Mouse (Mus musculus): Measurements from ENCODE around the gene Prm1. TPM values are rescaled to one million over a fixed set of nuclear protein-coding genes. Genes with fewer than 3 reads are reported as not detected.

The Prm1 gene
- total RNA-seq, 1 experiment = not detected

GRCm38 (mm10) chr16:10781862-10782371 is 23.7 kb downstream of the Prm1 start:
- in situ Hi-C loops (cut with MboI; ENCODE audit: low sequenced_read_pairs in 2 of 2, unreplicated experiment in 2 of 2) = loop anchor here in 1 of 2 experiments (10.0 kb wide), 1 partner anchor 367 kb away; the partner anchor contains the start of gene Nubp1
- DNase-seq (ENCODE audit: low read depth, low spot score) = no peak
- Histone ChIP-seq H3K4me3 (ENCODE audit: insufficient read depth in 1 of 2, low read depth in 1 of 2, low read length in 2 of 2, poor library complexity in 1 of 2, severe bottlenecking in 1 of 2) (no peak overlapping the region), H3K27ac (ENCODE audit: insufficient read depth, low read depth, low read length, poor library complexity, severe bottlenecking) (no peak overlapping the region), H3K9me3 (ENCODE audit: control insufficient read depth, insufficient read depth, low read depth, low read length) (no peaks in the 10 kb centered on the region), H3K9ac (ENCODE audit: insufficient read depth, low read depth, low read length, poor library complexity, severe bottlenecking) (no peak overlapping the region), H3K36me3 (ENCODE audit: control insufficient read depth, insufficient read depth, low read length, poor library complexity, severe bottlenecking) (no peaks in the 10 kb centered on the region), H3K4me1 (ENCODE audit: control insufficient read depth in 2 of 2, insufficient read depth in 2 of 2, low read length in 2 of 2, poor library complexity in 1 of 2) (peaks cover 5 to 9% of the 10 kb centered on the region in 2 experiments; a peak in 2 of 4 replicates)
- TF ChIP-seq HCFC1 (IDR thresholded peaks at IDR 0.05; ENCODE audit: borderline replicate concordance, insufficient read depth, low read length) (no peak), ZNF384 (IDR thresholded peaks at IDR 0.05; ENCODE audit: low read depth, low read length) (0 out of 2 replicates have a peak, but pooled peaks have one; percentile 33)

GRCm38 (mm10) chr16:10780631-10781120 is 25.0 kb downstream of the Prm1 start:
- H3K36me3 ChIP-seq (ENCODE audit: control insufficient read depth, insufficient read depth, low read length, poor library complexity, severe bottlenecking) = no peaks in the 10 kb centered on the region
- TF ChIP-seq CHD2 (IDR thresholded peaks at IDR 0.05; ENCODE audit: low read depth, low read length) (no peak), ZC3H11A (IDR thresholded peaks at IDR 0.05; ENCODE audit: borderline replicate concordance, low read depth, low read length) (no peak), ZNF384 (IDR thresholded peaks at IDR 0.05; ENCODE audit: low read depth, low read length) (no peak), HCFC1 (IDR thresholded peaks at IDR 0.05; ENCODE audit: borderline replicate concordance, insufficient read depth, low read length) (no peak), MAFK (IDR thresholded peaks at IDR 0.05; ENCODE audit: insufficient read depth, low read depth, low read length) (no peak)
- H3K4me1 ChIP-seq (ENCODE audit: control insufficient read depth in 2 of 2, insufficient read depth in 2 of 2, low read length in 2 of 2, poor library complexity in 1 of 2) = peaks cover 0 to 4% of the 10 kb centered on the region in 2 experiments; a peak in 1 of 4 replicates
- no peak overlapping the region for H3K4me3 ChIP-seq (ENCODE audit: insufficient read depth in 1 of 2, low read depth in 1 of 2, low read length in 2 of 2, poor library complexity in 1 of 2, severe bottlenecking in 1 of 2)
- no peak overlapping the region for H3K27ac ChIP-seq (ENCODE audit: insufficient read depth, low read depth, low read length, poor library complexity, severe bottlenecking)
- no peak for DNase-seq (ENCODE audit: low read depth, low spot score)
- no peaks in the 10 kb centered on the region for H3K9me3 ChIP-seq (ENCODE audit: control insufficient read depth, insufficient read depth, low read depth, low read length)
- no peak overlapping the region for H3K9ac ChIP-seq (ENCODE audit: insufficient read depth, low read depth, low read length, poor library complexity, severe bottlenecking)
- in situ Hi-C loops (cut with MboI; ENCODE audit: low sequenced_read_pairs in 2 of 2, unreplicated experiment in 2 of 2) = loop anchor here in 1 of 2 experiments (10.0 kb wide), 1 partner anchor 366 kb away; the partner anchor contains the start of gene Nubp1

- in situ Hi-C loops (cut with MboI; ENCODE audit: low sequenced_read_pairs in 2 of 2, unreplicated experiment in 2 of 2) = no loop called here
- H3K27ac ChIP-seq (ENCODE audit: insufficient read depth, low read depth, low read length, poor library complexity, severe bottlenecking) = no peak overlapping the region
- no peak for DNase-seq (ENCODE audit: low read depth, low spot score)
- H3K4me1 ChIP-seq (ENCODE audit: control insufficient read depth in 2 of 2, insufficient read depth in 2 of 2, low read length in 2 of 2, poor library complexity in 1 of 2) = peaks cover 0 to 4% of the 10 kb centered on the region in 2 experiments; a peak in 1 of 4 replicates
- no peak overlapping the region for H3K4me3 ChIP-seq (ENCODE audit: insufficient read depth in 1 of 2, low read depth in 1 of 2, low read length in 2 of 2, poor library complexity in 1 of 2, severe bottlenecking in 1 of 2)
- H3K9me3 ChIP-seq (ENCODE audit: control insufficient read depth, insufficient read depth, low read depth, low read length) = no peaks in the 10 kb centered on the region
- H3K9ac ChIP-seq (ENCODE audit: insufficient read depth, low read depth, low read length, poor library complexity, severe bottlenecking) = no peak overlapping the region
- TF ChIP-seq ZC3H11A (IDR thresholded peaks at IDR 0.05; ENCODE audit: borderline replicate concordance, low read depth, low read length) (no peak), CHD2 (IDR thresholded peaks at IDR 0.05; ENCODE audit: low read depth, low read length) (no peak), MAFK (IDR thresholded peaks at IDR 0.05; ENCODE audit: insufficient read depth, low read depth, low read length) (no peak), ZNF384 (IDR thresholded peaks at IDR 0.05; ENCODE audit: low read depth, low read length) (no peak), HCFC1 (IDR thresholded peaks at IDR 0.05; ENCODE audit: borderline replicate concordance, insufficient read depth, low read length) (no peak)
- no peaks in the 10 kb centered on the region for H3K36me3 ChIP-seq (ENCODE audit: control insufficient read depth, insufficient read depth, low read length, poor library complexity, severe bottlenecking)
These were observed 28.0 kb downstream of the Prm1 start for GRCm38 (mm10) chr16:10777579-10778160.

GRCm38 (mm10) chr16:10776322-10776721 is 29.3 kb downstream of the Prm1 start:
- Histone ChIP-seq H3K4me1 (ENCODE audit: control insufficient read depth in 2 of 2, insufficient read depth in 2 of 2, low read length in 2 of 2, poor library complexity in 1 of 2) (no peaks in the 10 kb centered on the region), H3K4me3 (ENCODE audit: insufficient read depth in 1 of 2, low read depth in 1 of 2, low read length in 2 of 2, poor library complexity in 1 of 2, severe bottlenecking in 1 of 2) (no peak overlapping the region), H3K27ac (ENCODE audit: insufficient read depth, low read depth, low read length, poor library complexity, severe bottlenecking) (no peak overlapping the region), H3K9me3 (ENCODE audit: control insufficient read depth, insufficient read depth, low read depth, low read length) (no peaks in the 10 kb centered on the region), H3K36me3 (ENCODE audit: control insufficient read depth, insufficient read depth, low read length, poor library complexity, severe bottlenecking) (no peaks in the 10 kb centered on the region), H3K9ac (ENCODE audit: insufficient read depth, low read depth, low read length, poor library complexity, severe bottlenecking) (no peak overlapping the region)
- in situ Hi-C loops (cut with MboI; ENCODE audit: low sequenced_read_pairs in 2 of 2, unreplicated experiment in 2 of 2) = no loop called here
- no peak for DNase-seq (ENCODE audit: low read depth, low spot score)
- no peak for TF ChIP-seq MAFK (IDR thresholded peaks at IDR 0.05; ENCODE audit: insufficient read depth, low read depth, low read length)
- no peak for TF ChIP-seq CHD2 (IDR thresholded peaks at IDR 0.05; ENCODE audit: low read depth, low read length)
- no peak for TF ChIP-seq HCFC1 (IDR thresholded peaks at IDR 0.05; ENCODE audit: borderline replicate concordance, insufficient read depth, low read length)
- no peak for TF ChIP-seq ZNF384 (IDR thresholded peaks at IDR 0.05; ENCODE audit: low read depth, low read length)
- no peak for TF ChIP-seq ZC3H11A (IDR thresholded peaks at IDR 0.05; ENCODE audit: borderline replicate concordance, low read depth, low read length)

Data from ES-E14 (cell line).